Mouse (Mus musculus) C2C12 (cell line): ENCODE data around the gene Pde6d. TPM values are rescaled to one million over a fixed set of nuclear protein-coding genes. Genes with fewer than 3 reads are reported as not detected.
"Not testable (repeated sequence)": the region's sequence is repeated elsewhere in the genome, so short reads cannot be mapped to it uniquely, and the experiment has no call there.

Experiments
- H3K27me3 ChIP-seq: one replicate; pipeline ENCODE4 v1.6.1; 2011; ENCODE audit not compliant: control insufficient read depth, insufficient read depth, insufficient read length
- H3K36me3 ChIP-seq: one replicate; pipeline ENCODE4 v1.6.1; 2011; ENCODE audit not compliant: control insufficient read depth, insufficient read depth
- H3K4me3 ChIP-seq: one replicate; pipeline ENCODE4 v1.5.1; 2011; ENCODE audit warnings: mild to moderate bottlenecking, control low read depth; ENCODE audit not compliant: poor library complexity, insufficient read depth, severe bottlenecking
- H3K79me2 ChIP-seq: one replicate; pipeline ENCODE4 v1.6.1; 2011; ENCODE audit not compliant: control insufficient read depth, insufficient read depth
- H3K79me3 ChIP-seq: one replicate; pipeline ENCODE4 v1.6.1; 2011; ENCODE audit warnings: low read depth, control low read depth
- H3ac ChIP-seq: one replicate; pipeline ENCODE3; 2011; ENCODE audit warnings: low read depth; ENCODE audit not compliant: control insufficient read depth, insufficient read length
- CEBPB ChIP-seq: IDR thresholded peaks from one replicate; pipeline ENCODE4 v1.6.1; 2011; ENCODE audit warnings: low read depth, mild to moderate bottlenecking, control low read depth, moderate library complexity
- CTCF ChIP-seq: IDR thresholded peaks from one replicate; pipeline ENCODE4 v1.5.1; 2011; ENCODE audit not compliant: control insufficient read depth, insufficient read depth, insufficient read length
- FOSL1 ChIP-seq: IDR thresholded peaks from one replicate; pipeline ENCODE4 v1.8.0; 2011; ENCODE audit warnings: mild to moderate bottlenecking, low read length; ENCODE audit not compliant: poor library complexity, insufficient read depth, severe bottlenecking
- MAX ChIP-seq: IDR thresholded peaks from one replicate; pipeline ENCODE4 v1.6.1; 2011; ENCODE audit warnings: mild to moderate bottlenecking, control low read depth
- MYOD1 ChIP-seq: IDR thresholded peaks from one replicate; pipeline ENCODE4 v1.6.1; 2011; ENCODE audit warnings: low read depth; ENCODE audit not compliant: control insufficient read depth, insufficient read length
- MYOG ChIP-seq: IDR thresholded peaks from one replicate; pipeline ENCODE4 v1.6.1; 2011; ENCODE audit not compliant: control insufficient read depth, insufficient read length; ENCODE audit errors: extremely low read depth
- USF1 ChIP-seq: IDR thresholded peaks from one replicate; pipeline ENCODE4 v1.6.1; 2011; ENCODE audit warnings: low read depth, mild to moderate bottlenecking, control low read depth, moderate library complexity
- polyA plus RNA-seq: library from polyadenylated mRNA; unstranded; fragments of >200 nt; fragmentation: generic; extraction: Trizol; gene quantifications from one replicate; pipeline ENCODE4 v1.2.1, GENCODE M21; 2012; ENCODE audit warnings: missing spikeins

Pde6d gene
- polyA plus RNA-seq, 1 experiment, result 41.8 TPM

GRCm38 (mm10) chr1:86523776-86524618, 58.4 kb downstream of the Pde6d start:
- Histone ChIP-seq H3K4me3 (no peak overlapping the region), H3K27me3 (no peaks in the 10 kb centered on the region), H3K79me3 (peaks cover 24% of the 10 kb centered on the region), H3K36me3 (peaks cover 13% of the 10 kb centered on the region), H3K79me2 (peaks cover 26% of the 10 kb centered on the region), H3ac (no peak overlapping the region)
- TF ChIP-seq MYOD1 (no peak), CTCF (no peak), MAX (no peak), CEBPB (no peak)

GRCm38 (mm10) chr1:86522286-86522871, 60.0 kb downstream of the Pde6d start:
- TF ChIP-seq CTCF (no peak), CEBPB (peak; percentile 85)
- peaks cover 10% of the 10 kb centered on the region for H3K79me2 ChIP-seq
- no peaks in the 10 kb centered on the region for H3K36me3 ChIP-seq
- H3ac ChIP-seq, result peak overlapping the region; percentile 5
- no peaks in the 10 kb centered on the region for H3K27me3 ChIP-seq
- peaks cover 8% of the 10 kb centered on the region for H3K79me3 ChIP-seq
- no peak overlapping the region for H3K4me3 ChIP-seq

GRCm38 (mm10) chr1:86520361-86520760, 62.1 kb downstream of the Pde6d start:
- no peaks in the 10 kb centered on the region for H3K36me3 ChIP-seq
- no peak for TF ChIP-seq MYOG
- TF ChIP-seq MYOD1, result no peak
- TF ChIP-seq CTCF, result no peak
- no peak for TF ChIP-seq CEBPB
- TF ChIP-seq MAX, result no peak
- no peak for TF ChIP-seq FOSL1
- no peak for TF ChIP-seq USF1
- no peaks in the 10 kb centered on the region for H3K79me3 ChIP-seq
- H3K4me3 ChIP-seq, result no peak overlapping the region
- no peak overlapping the region for H3ac ChIP-seq
- H3K27me3 ChIP-seq, result no peaks in the 10 kb centered on the region
- no peaks in the 10 kb centered on the region for H3K79me2 ChIP-seq

- H3K36me3 ChIP-seq, result no peaks in the 10 kb centered on the region
- no peaks in the 10 kb centered on the region for H3K27me3 ChIP-seq
- H3ac ChIP-seq, result no peak overlapping the region
- H3K4me3 ChIP-seq, result no peak overlapping the region
- no peaks in the 10 kb centered on the region for H3K79me2 ChIP-seq
- no peak for TF ChIP-seq FOSL1
- no peak for TF ChIP-seq USF1
- no peak for TF ChIP-seq CEBPB
- TF ChIP-seq MAX, result no peak
- no peak for TF ChIP-seq MYOD1
- TF ChIP-seq MYOG, result no peak
- H3K79me3 ChIP-seq, result no peaks in the 10 kb centered on the region
Observed at GRCm38 (mm10) chr1:86517076-86517475, 65.4 kb downstream of the Pde6d start.

- Histone ChIP-seq H3ac (no peak overlapping the region), H3K36me3 (no peaks in the 10 kb centered on the region)
Observed at GRCm38 (mm10) chr1:86515715-86516410, 66.6 kb downstream of the Pde6d start.

GRCm38 (mm10) chr1:86513031-86513430, 69.4 kb downstream of the Pde6d start:
- not testable (repeated sequence) for H3K79me3 ChIP-seq, H3ac ChIP-seq, H3K4me3 ChIP-seq, H3K36me3 ChIP-seq, H3K27me3 ChIP-seq, H3K79me2 ChIP-seq

More at GRCm38 (mm10) chr1:86515715-86516410, 66.6 kb downstream of the Pde6d start:
- no peaks in the 10 kb centered on the region for H3K79me2 ChIP-seq
- TF ChIP-seq MAX (no peak), MYOD1 (no peak), CTCF (no peak), USF1 (no peak), FOSL1 (no peak), MYOG (no peak), CEBPB (no peak)
- no peak overlapping the region for H3K4me3 ChIP-seq
- H3K27me3 ChIP-seq, result no peaks in the 10 kb centered on the region
- H3K79me3 ChIP-seq, result no peaks in the 10 kb centered on the region
